In genomic region chr4:137315061-137315460, GRCm38 (mm10) we compare ENCODE assay signal across 16 mouse cellular contexts.
"Had no signal": no experiment of that assay in that cellular context is flagged by ENCODE, and none has a peak within 500 bp of the region (broad histone marks: within the 10 kb centered on the region; RNA-seq: fewer than 3 reads in every experiment).

No protein-coding gene starts in this region.

- H3K4me2 ChIP-seq: limb, embryonic 13.5 days; liver, embryonic 11.5 days; lung, embryonic 15.5 days had no signal

- H3K9ac ChIP-seq: limb, embryonic 13.5 days; liver, embryonic 14.5 days; lung, embryonic 15.5 days had no signal

- DNase-seq: kidney, adult 18-20 months; kidney, adult 9 months; kidney, postnatal 14 days; kidney, postnatal 4 days; left cerebral cortex, postnatal 4 days; lung, adult 18-20 months; lung, postnatal 10 days; lung, postnatal 36 days; thymus, adult 18-20 months; thymus, postnatal 36 days had no signal

- H3K4me3 ChIP-seq: limb, embryonic 13.5 days; lung, embryonic 15.5 days; megakaryocyte, embryonic 14.5 days; midbrain, embryonic 10.5 days had no signal

- H3K27me3 ChIP-seq: limb, embryonic 13.5 days; lung, embryonic 15.5 days; megakaryocyte, embryonic 14.5 days had no signal

- H3K9me3 ChIP-seq: limb, embryonic 13.5 days; lung, embryonic 15.5 days; megakaryocyte, embryonic 14.5 days; midbrain, embryonic 10.5 days had no signal

- H3K27ac ChIP-seq: limb, embryonic 13.5 days; liver, embryonic 14.5 days; lung, embryonic 15.5 days; midbrain, embryonic 10.5 days had no signal
